Mouse (Mus musculus) liver, embryonic 12.5 days (tissue): Measurements from ENCODE around the gene Dctn1. TPM values are rescaled to one million over a fixed set of nuclear protein-coding genes. Genes with fewer than 3 reads are reported as not detected.
"Not testable (repeated sequence)": the region's sequence is repeated elsewhere in the genome, so short reads cannot be mapped to it uniquely, and the experiment has no call there.

Experiments
- ATAC-seq: fragments of 200-750 bp; cut with Nextera tagmentation; 2 replicates; pipeline ENCODE4 v1.8.0; 2017; ENCODE audit warnings: moderate number of reproducible peaks, mild to moderate bottlenecking, moderate library complexity
- H3K27ac ChIP-seq: fragments of 300-500 bp; sonication (generic); 2 replicates; pipeline ENCODE4 v1.5.1; 2016; ENCODE audit warnings: mild to moderate bottlenecking
- H3K27me3 ChIP-seq: fragments of 300-500 bp; sonication (generic); replicated peaks from 2 replicates; pipeline ENCODE4 v1.6.1; 2016; ENCODE audit warnings: mild to moderate bottlenecking, moderate library complexity
- H3K36me3 ChIP-seq: fragments of 300-500 bp; sonication (generic); 2 replicates; pipeline ENCODE4 v1.6.1; 2016; ENCODE audit warnings: mild to moderate bottlenecking, moderate library complexity
- H3K4me1 ChIP-seq: fragments of 300-500 bp; sonication (generic); 2 replicates; pipeline ENCODE4 v1.6.1; 2016
- H3K4me2 ChIP-seq: fragments of 300-500 bp; sonication (generic); 2 replicates; pipeline ENCODE4 v1.6.1; 2016; ENCODE audit warnings: mild to moderate bottlenecking, moderate library complexity
- H3K4me3 ChIP-seq: fragments of 300-500 bp; sonication (generic); 2 replicates; pipeline ENCODE4 v1.5.1; 2016; ENCODE audit warnings: mild to moderate bottlenecking, moderate library complexity
- H3K9ac ChIP-seq: fragments of 300-500 bp; sonication (generic); 2 replicates; pipeline ENCODE4 v1.6.1; 2016; ENCODE audit warnings: mild to moderate bottlenecking, moderate library complexity
- H3K9me3 ChIP-seq: fragments of 300-500 bp; sonication (generic); replicated peaks from 2 replicates; pipeline ENCODE4 v1.6.1; 2016; ENCODE audit warnings: mild to moderate bottlenecking, moderate library complexity
- WGBS: fragments of 180-500 bp; shearing (Covaris S2); methylation state at CpG from one replicate; pipeline ENCODE4 v1.1.7; 2016; ENCODE audit not compliant: insufficient replicate concordance; 5-methylcytosine and 5-hydroxymethylcytosine counted together
- polyA plus RNA-seq: library from polyadenylated mRNA; unstranded; fragments of >200 nt; fragmentation: Nextera tagmentation; extraction: Ambion mirVana; gene quantifications from 2 replicates; pipeline ENCODE4 v1.2.1, GENCODE M21; 2016

Gene Dctn1
- polyA plus RNA-seq, 1 experiment from 2014 or later, result 46.9 TPM

DNA sequence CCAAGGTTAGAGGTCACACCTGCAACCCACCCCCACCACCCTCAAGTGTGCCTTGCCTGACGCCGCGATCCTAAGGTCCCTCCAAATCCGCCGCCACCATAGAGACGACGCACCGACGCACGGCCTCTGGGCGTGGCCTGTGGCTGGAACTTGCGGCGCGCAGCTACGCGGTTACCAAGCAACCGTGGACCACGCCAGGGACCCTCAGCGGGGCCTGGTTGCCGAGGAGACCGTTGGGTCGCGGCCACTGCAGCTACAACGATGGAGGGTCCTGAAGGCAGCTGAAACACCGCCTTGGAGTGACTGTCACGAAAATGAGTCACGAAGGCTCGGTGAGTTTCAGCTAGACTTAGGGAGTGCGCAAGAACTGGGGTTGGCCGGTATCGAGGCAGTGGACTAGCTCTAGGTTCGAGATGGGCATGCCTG is 9.4 kb upstream of the Dctn1 start, which contains the start of the genes Wdr54 and 1700003E16Rik:
Wdr54 (minus strand) TSS at position 139 of the 426 bp plus-strand sequence.
1700003E16Rik (plus strand) TSS at position 146 of the 426 bp plus-strand sequence.
- H3K27me3 ChIP-seq, result peaks cover 78% of the 10 kb centered on the region
- WGBS, result 3% methylated on average over 32 of the region's 32 CpGs
- H3K9ac ChIP-seq, result peak within 1 kb of the TSS; percentile 52
- H3K4me3 ChIP-seq, result peak within 1 kb of the TSS; percentile 55
- H3K36me3 ChIP-seq, result no peaks in the 10 kb centered on the region; the same call in 1 of the 2 replicates
- H3K4me2 ChIP-seq, result peak within 1 kb of the TSS; percentile 84
- no peak within 1 kb of the TSS for H3K27ac ChIP-seq
- ATAC-seq, result 0 out of 2 replicates have a peak, but pooled peaks have one; percentile 40
- H3K4me1 ChIP-seq, result peaks cover 22% of the 10 kb centered on the region
- no peaks in the 10 kb centered on the region for H3K9me3 ChIP-seq

DNA sequence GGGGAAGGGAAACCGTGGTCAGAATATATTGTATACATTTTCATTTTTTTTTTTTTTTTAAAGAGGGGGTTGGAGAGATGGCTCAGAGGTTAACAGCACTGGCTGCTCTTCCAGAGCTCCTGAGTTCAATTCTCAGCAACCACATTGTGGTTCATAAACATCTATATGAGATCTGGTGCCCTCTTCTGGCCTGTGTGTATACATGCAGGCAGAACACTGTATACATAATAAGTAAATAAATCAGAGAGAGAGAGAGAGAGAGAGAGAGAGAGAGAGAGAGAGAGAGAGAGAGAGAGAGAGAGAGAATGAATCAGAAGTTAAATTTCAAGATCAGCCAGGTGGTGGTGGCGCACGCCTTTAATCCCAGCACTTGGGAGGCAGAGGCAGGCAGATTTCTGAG is 6.3 kb upstream of the Dctn1 start:
- Histone ChIP-seq H3K4me1 (peaks cover 28% of the 10 kb centered on the region), H3K27me3 (peaks cover 75% of the 10 kb centered on the region)
- WGBS, result 17% methylated on average over 3 of the region's 3 CpGs
- not testable (repeated sequence) for H3K4me2 ChIP-seq, H3K9me3 ChIP-seq, H3K27ac ChIP-seq, H3K4me3 ChIP-seq, ATAC-seq, H3K9ac ChIP-seq, H3K36me3 ChIP-seq

DNA sequence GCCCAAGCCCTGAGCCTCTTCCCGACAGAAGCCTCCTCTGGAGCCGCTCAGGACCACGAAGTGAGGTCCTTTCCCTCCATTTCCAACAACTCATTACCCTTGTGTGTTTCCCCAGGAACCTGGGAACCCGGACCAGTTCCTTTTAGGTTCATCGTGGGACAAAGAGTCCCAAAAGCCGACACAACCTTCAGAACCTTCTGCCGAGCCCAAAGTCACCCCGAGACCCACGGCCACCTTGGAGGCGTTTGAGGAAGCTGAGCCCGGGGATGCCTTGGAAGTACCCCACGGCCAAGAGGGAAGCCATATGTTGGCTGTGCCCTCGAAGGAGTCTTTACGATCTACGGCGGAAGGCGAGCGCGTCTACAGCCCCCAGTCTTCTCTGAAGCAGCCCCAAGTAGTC is 4.3 kb upstream of the Dctn1 start:
- peaks cover 55% of the 10 kb centered on the region for H3K27me3 ChIP-seq
- H3K4me1 ChIP-seq, result peaks cover 25% of the 10 kb centered on the region
- H3K4me3 ChIP-seq, result peak overlapping the region; percentile 42
- no peaks in the 10 kb centered on the region for H3K9me3 ChIP-seq
- H3K36me3 ChIP-seq, result no peaks in the 10 kb centered on the region
- H3K27ac ChIP-seq, result no peak overlapping the region
- no peak for ATAC-seq
- 8% methylated on average over 19 of the region's 19 CpGs for WGBS
- peak overlapping the region; percentile 45; the same call in 1 of the 2 replicates for H3K9ac ChIP-seq
- H3K4me2 ChIP-seq, result peak overlapping the region; percentile 68

DNA sequence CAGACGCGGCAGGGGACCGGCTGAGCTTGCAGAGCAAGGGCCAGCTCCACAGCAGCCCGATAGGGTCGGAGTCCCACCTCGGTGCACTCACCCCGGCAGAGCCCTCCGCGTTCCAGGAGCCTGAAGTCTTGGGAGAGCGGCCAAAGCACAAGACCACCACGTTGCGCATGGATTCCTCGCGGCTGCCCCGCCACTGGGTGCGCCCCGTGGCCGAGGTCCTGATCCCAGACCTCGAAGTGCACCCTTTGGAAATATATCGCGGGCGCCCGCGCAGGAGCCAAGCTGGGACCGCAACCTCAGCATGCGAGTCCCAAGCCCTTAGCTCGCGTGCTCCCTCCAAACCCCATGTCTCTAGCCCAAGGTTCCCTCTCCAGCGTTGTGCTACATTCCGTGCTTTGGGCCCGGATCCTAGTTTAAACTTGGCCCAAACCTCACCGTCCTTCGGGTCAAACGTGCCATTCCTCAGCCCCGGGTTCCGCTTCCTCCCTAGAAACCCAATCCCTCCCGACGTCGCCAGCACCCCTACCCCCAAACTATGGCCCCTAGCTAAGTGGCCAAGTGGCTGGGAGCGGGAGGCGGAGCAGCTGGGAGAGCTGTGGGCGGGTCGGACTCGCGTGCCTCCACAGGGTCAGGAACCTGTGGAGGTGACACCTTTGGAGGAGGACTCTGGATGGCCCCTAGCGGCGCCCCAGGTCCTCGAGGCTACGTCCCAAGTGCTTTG is 3.6 kb upstream of the Dctn1 start:
- no peak for ATAC-seq
- H3K36me3 ChIP-seq, result no peaks in the 10 kb centered on the region
- 1% methylated on average over 49 of the region's 49 CpGs for WGBS
- H3K9ac ChIP-seq, result peak overlapping the region; percentile 45
- H3K4me3 ChIP-seq, result peak overlapping the region; percentile 42
- peaks cover 29% of the 10 kb centered on the region for H3K4me1 ChIP-seq
- H3K27me3 ChIP-seq, result peaks cover 50% of the 10 kb centered on the region
- no peaks in the 10 kb centered on the region for H3K9me3 ChIP-seq
- H3K4me2 ChIP-seq, result peak overlapping the region; percentile 68
- no peak overlapping the region for H3K27ac ChIP-seq

DNA sequence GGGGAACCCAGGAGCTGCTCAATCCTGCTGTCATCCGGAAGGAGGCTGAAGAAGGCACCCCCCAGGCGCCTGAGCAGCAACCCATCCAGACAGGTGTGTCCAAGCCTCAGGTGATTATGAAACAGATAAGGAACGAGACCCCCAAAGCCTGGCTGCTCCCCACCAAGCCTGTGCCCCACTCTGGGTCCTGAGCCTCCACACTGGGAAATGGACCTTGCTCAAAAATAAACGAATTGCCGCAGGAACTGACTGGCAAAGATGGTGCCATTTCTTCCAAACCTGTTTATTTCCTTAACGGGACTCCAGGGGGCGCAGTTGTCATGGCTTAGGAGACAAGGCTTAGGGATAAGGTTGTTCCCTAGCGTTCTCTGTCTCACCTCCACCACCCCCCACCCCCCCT is 3.0 kb upstream of the Dctn1 start:
- ATAC-seq, result no peak
- H3K36me3 ChIP-seq, result no peaks in the 10 kb centered on the region
- H3K27me3 ChIP-seq, result peaks cover 46% of the 10 kb centered on the region
- peak overlapping the region; percentile 42 for H3K4me3 ChIP-seq
- H3K27ac ChIP-seq, result no peak overlapping the region
- no peak overlapping the region for H3K9ac ChIP-seq
- WGBS, result 2% methylated on average over 8 of the region's 8 CpGs
- no peaks in the 10 kb centered on the region for H3K9me3 ChIP-seq
- H3K4me1 ChIP-seq, result peaks cover 35% of the 10 kb centered on the region
- H3K4me2 ChIP-seq, result peak overlapping the region; percentile 68

DNA sequence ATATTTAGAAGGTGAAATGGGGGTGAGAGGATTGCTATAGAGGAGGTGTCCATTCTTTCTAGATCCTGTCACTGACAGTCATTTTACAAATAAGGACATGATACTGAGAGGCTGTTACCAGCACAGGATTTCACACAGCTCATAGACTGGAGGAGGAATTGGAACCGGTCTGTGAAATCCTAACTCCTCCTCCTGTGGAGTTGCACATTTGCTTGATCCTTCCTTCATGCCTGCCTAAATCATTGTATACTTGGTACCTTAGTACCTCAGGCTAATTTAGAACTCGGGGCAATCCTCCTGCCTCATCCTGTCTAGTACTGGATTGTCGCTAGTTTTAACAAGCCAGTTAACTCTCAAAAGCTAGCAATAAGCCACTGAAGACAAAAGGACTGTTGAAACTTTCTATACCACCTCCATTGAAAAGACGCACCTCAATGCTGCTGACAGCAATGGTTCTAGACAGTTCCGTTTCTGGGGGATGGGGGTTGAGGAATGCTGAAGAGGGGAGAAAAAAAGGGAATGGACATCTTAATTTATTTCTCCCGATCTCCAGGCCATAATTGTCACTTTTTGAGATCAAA is 604 bp upstream of the Dctn1 start:
- Histone ChIP-seq H3K9me3 (no peaks in the 10 kb centered on the region), H3K4me3 (peak overlapping the region; percentile 88), H3K27ac (peak overlapping the region; percentile 81), H3K9ac (peak overlapping the region; percentile 93), H3K4me2 (peak overlapping the region; percentile 78), H3K36me3 (0 out of 2 replicates have a peak, but pooled peaks cover 3% of the 10 kb centered on the region), H3K27me3 (peaks cover 34% of the 10 kb centered on the region), H3K4me1 (peaks cover 56% of the 10 kb centered on the region)
- WGBS, result 6% methylated on average over 6 of the region's 6 CpGs
- peak; percentile 11; the same call in 1 of the 2 replicates for ATAC-seq

DNA sequence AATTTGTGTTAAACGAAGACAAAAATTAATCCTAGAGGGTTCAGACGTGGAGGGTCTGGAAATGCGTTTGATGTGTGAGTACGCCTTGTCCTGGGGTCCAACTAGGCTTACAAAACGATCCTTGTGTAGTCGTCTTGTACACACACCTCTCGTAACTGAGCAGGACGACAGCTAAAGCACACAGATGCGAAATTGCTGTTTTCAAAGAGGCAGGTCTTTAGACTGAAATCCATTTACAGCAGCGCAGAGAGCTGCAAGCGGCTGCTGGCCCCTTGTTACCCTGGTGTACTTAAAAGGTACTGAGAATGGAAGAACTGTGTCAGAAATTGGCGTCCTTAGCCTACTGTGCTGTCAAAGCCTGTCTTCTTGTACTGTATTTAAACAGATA is 517 bp downstream of the Dctn1 start:
- peak; percentile 5 for ATAC-seq
- H3K36me3 ChIP-seq, result 0 out of 2 replicates have a peak, but pooled peaks cover 3% of the 10 kb centered on the region
- peak overlapping the region; percentile 78 for H3K4me2 ChIP-seq
- under 1% methylated on average over 12 of the region's 12 CpGs for whole genome bisulfite sequencing
- H3K27ac ChIP-seq, result peak overlapping the region; percentile 81
- peaks cover 22% of the 10 kb centered on the region for H3K27me3 ChIP-seq
- H3K4me3 ChIP-seq, result peak overlapping the region; percentile 88
- no peaks in the 10 kb centered on the region for H3K9me3 ChIP-seq
- H3K9ac ChIP-seq, result peak overlapping the region; percentile 93
- peaks cover 56% of the 10 kb centered on the region for H3K4me1 ChIP-seq

DNA sequence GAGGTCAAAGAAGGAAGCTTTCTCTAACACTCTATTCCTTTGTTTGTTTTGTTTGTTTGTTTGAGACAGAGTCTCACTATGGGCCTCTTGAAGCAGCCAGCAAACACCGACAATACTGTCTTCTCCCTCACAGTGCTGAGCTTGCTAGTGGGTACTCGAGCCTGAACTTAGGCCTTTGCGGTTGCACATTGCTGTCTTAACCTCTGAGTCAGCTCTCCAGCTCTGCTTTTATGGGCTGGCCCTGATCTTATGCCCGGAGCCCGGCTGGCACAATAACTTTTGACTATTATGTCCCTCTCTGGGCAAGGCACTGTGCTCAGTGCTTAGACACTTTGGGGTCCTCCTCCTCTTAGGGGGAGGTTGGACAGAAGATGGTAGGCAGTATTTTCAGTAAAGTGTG is 4.2 kb downstream of the Dctn1 start:
- H3K27me3 ChIP-seq, result no peaks in the 10 kb centered on the region
- H3K9ac ChIP-seq, result no peak overlapping the region
- no peak overlapping the region for H3K4me2 ChIP-seq
- H3K36me3 ChIP-seq, result 0 out of 2 replicates have a peak, but pooled peaks cover 3% of the 10 kb centered on the region
- no peak overlapping the region for H3K4me3 ChIP-seq
- no peak overlapping the region for H3K27ac ChIP-seq
- WGBS, result 77% methylated on average over 5 of the region's 5 CpGs
- H3K4me1 ChIP-seq, result peaks cover 42% of the 10 kb centered on the region
- ATAC-seq, result no peak
- no peaks in the 10 kb centered on the region for H3K9me3 ChIP-seq

DNA sequence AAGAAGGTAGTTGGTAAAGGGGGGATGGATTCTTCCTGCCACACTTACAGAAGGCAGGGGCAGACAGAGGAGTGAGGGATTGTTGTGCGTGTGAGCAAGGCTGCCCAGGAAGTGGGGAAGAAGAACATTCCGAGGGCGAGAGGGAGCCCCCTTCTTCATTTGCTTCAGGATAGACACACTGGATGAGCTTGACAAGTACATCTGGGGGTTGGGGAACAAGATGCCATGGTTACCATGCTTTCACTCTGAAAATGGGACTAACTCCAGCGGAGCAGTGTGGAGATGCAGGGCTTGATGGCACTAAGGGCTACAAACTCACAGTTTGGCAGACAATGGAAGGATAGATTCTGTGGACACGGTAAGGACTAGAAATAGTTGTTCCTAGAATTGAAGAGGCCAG is 5.3 kb downstream of the Dctn1 start:
- WGBS, result 73% methylated on average over 5 of the region's 5 CpGs
- Histone ChIP-seq H3K27me3 (no peaks in the 10 kb centered on the region), H3K4me2 (no peak overlapping the region), H3K36me3 (peaks cover 8% of the 10 kb centered on the region; the same call in 1 of the 2 replicates), H3K4me1 (peaks cover 42% of the 10 kb centered on the region), H3K9me3 (no peaks in the 10 kb centered on the region), H3K9ac (no peak overlapping the region), H3K4me3 (no peak overlapping the region), H3K27ac (no peak overlapping the region)
- no peak for ATAC-seq

DNA sequence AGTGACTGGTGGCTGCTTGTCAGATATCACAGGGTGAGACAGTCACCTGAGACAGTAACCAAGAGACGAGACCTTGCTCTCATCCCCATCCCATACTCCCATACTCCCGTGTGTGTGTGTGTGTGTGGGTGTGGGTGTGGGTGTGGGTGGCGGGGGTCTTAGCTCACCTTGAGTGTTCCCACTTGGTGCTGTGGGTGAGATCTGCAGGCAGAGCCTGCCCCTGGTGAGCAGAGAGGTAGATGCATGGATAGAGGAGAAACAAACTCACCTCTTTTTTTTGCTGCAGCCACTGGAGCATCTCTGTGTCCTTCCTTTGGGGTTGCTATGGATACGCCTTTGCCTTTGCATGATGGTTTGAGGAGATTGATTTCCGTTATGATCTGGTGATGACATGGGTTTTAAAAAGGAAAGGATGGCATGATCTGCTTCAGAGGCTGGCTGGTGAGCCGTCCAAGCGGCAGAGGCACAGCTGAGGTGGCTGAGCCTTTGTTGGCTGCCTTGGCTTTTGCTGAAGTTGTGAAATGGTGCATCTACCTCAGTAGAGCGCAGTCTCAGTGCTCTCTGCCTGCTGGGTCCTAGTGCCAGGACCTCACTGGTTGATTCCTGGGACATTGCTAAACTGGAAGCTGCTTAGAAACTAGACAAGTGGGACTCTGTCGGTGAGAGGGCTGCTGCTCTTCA is 6.7 kb downstream of the Dctn1 start:
- peaks cover 11% of the 10 kb centered on the region; the same call in 1 of the 2 replicates for H3K36me3 ChIP-seq
- 64% methylated on average over 9 of the region's 9 CpGs for WGBS
- H3K4me3 ChIP-seq, result no peak overlapping the region
- H3K4me1 ChIP-seq, result peaks cover 37% of the 10 kb centered on the region
- H3K27ac ChIP-seq, result no peak overlapping the region
- no peaks in the 10 kb centered on the region for H3K9me3 ChIP-seq
- H3K4me2 ChIP-seq, result no peak overlapping the region
- no peak for ATAC-seq
- H3K9ac ChIP-seq, result no peak overlapping the region
- H3K27me3 ChIP-seq, result no peaks in the 10 kb centered on the region

DNA sequence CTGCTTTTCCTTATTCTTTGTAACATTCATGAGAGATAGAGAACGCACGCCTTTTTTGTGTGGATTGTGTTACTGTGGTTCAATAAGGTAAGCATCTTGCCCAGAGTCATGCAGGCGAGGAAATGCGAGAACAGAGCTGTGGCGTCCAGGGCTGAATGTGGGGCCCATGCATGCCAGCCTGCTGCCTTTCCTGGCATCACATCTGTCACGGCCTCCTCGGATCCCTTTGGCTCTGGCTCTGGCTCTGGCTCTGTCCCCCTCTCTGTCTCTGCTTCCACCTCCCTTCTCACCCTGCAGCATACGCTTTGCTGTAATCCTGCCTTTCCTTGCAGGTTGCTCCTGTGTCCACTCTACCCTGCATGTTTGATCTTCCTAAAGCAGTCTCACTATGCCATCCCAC is 10.3 kb downstream of the Dctn1 start:
- Histone ChIP-seq H3K4me2 (no peak overlapping the region), H3K4me1 (peaks cover 30% of the 10 kb centered on the region), H3K9ac (no peak overlapping the region), H3K9me3 (no peaks in the 10 kb centered on the region), H3K27me3 (no peaks in the 10 kb centered on the region), H3K27ac (no peak overlapping the region), H3K4me3 (no peak overlapping the region), H3K36me3 (peaks cover 8% of the 10 kb centered on the region; the same call in 1 of the 2 replicates)
- no peak for ATAC-seq
- WGBS, result 82% methylated on average over 8 of the region's 8 CpGs
